Mouse (Mus musculus): Measurements from ENCODE around the gene Nup50.
A peak's percentile ranks its signal among the peaks of the same experiment; 100 is the strongest.

Nup50 gene

GRCm38 (mm10) chr15:84953259-84953658 is 30.0 kb downstream of the Nup50 start:
- no peak for DNase-seq

- no peak for DNase-seq
Measured at GRCm38 (mm10) chr15:84957851-84958250, 34.6 kb downstream of the Nup50 start.

GRCm38 (mm10) chr15:84958331-84958730 is 35.1 kb downstream of the Nup50 start:
- DNase-seq = no peak

GRCm38 (mm10) chr15:84959891-84960290 is 36.7 kb downstream of the Nup50 start:
- DNase-seq = no peak

- DNase-seq = no peak
Measured at GRCm38 (mm10) chr15:84960692-84961091, 37.5 kb downstream of the Nup50 start.

- no peak for DNase-seq
Measured at GRCm38 (mm10) chr15:84962518-84962917, 39.3 kb downstream of the Nup50 start.

- DNase-seq = no peak
Measured at GRCm38 (mm10) chr15:84964771-84965170, 41.6 kb downstream of the Nup50 start.

GRCm38 (mm10) chr15:84965575-84966360 is 42.6 kb downstream of the Nup50 start:
- no peak for DNase-seq

GRCm38 (mm10) chr15:84968534-84968933 is 45.3 kb downstream of the Nup50 start:
- DNase-seq = no peak

- DNase-seq = no peak
Measured at GRCm38 (mm10) chr15:84972860-84973543, 49.8 kb downstream of the Nup50 start.

- DNase-seq = no peak
Measured at GRCm38 (mm10) chr15:84973544-84973871, 50.3 kb downstream of the Nup50 start.

- DNase-seq = no peak
Measured at GRCm38 (mm10) chr15:84975729-84976128, 52.5 kb downstream of the Nup50 start.

- DNase-seq = no peak
Measured at GRCm38 (mm10) chr15:84981609-84982313, 58.5 kb downstream of the Nup50 start.

GRCm38 (mm10) chr15:84982888-84983287 is 59.7 kb downstream of the Nup50 start:
- DNase-seq = no peak

- no peak for DNase-seq
Measured at GRCm38 (mm10) chr15:84983721-84984120, 60.5 kb downstream of the Nup50 start.

GRCm38 (mm10) chr15:84985516-84986160 is 62.4 kb downstream of the Nup50 start:
- DNase-seq = no peak

- DNase-seq = no peak
Measured at GRCm38 (mm10) chr15:84986171-84987019, 63.2 kb downstream of the Nup50 start.

- DNase-seq = peak in 1 of 2 experiments; percentile 31
Measured at GRCm38 (mm10) chr15:84987020-84987815, 64.0 kb downstream of the Nup50 start.

- peak; percentile 88 to 92 for DNase-seq
Measured at GRCm38 (mm10) chr15:84987874-84988825, 64.9 kb downstream of the Nup50 start, which contains the start of gene 5031439G07Rik. 5031439G07Rik (minus strand) TSS chr15:84988551.

- no peak for DNase-seq
Measured at GRCm38 (mm10) chr15:84989098-84989497, 65.9 kb downstream of the Nup50 start.

Measured in thymus, adult 18-20 months (tissue).